Mouse (Mus musculus) small intestine, adult 2 months (tissue): ENCODE results near the gene Opn4.

Source experiments
- CTCF ChIP-seq: fragments of 200-500 bp; IDR thresholded peaks from 2 replicates; pipeline ENCODE4 v1.5.1; 2012; ENCODE audit warnings: low read depth, mild to moderate bottlenecking, control low read depth, inconsistent platforms, low read length, moderate library complexity, mixed read lengths; ENCODE audit not compliant: insufficient replicate concordance, insufficient read length; ENCODE audit errors: extremely low read depth
- POLR2A ChIP-seq: fragments of 200-500 bp; IDR thresholded peaks from 2 replicates; pipeline ENCODE4 v1.6.1; 2012; ENCODE audit warnings: low read depth, mild to moderate bottlenecking, control low read depth, inconsistent platforms, low read length, moderate library complexity

DNA sequence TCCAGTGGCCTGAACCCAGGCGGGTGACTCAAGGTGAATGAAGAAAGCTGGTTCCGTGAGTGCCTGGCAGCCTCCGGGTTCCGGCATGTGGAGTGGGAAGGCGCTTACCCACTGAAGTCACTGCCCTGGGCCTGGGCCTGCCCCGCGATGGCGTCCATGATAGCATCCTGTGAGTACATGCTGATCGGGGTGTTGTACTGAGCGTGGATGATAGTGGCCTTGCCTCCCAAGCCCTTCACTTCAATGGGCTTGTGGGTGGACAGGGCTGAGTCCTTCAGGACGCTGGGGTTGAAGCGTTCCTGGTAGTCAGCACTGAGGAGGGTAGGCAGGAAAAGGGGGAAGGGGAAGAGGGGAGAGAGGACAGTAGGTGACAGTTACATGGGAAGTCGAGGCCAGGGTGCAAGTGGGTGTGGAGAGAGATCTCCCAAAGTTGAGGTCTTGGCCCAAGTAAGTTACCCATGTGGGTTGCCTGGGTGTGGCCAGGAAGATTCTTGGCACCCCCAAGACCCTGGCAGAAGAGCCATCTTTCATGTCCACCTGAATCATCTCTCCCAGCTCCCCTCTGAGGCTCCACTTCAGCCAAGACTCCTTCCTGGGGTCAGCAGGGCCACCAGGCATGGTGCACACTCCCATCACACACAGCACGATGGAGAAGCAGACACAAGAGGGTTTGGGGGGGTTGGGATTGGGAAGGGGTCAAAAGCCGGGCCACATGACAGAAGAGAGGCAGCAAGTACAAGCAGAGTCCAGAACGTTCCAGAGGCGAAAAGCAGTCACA, 28.1 kb downstream of the Opn4 start:
- TF ChIP-seq CTCF (no peak), POLR2A (no peak)
